Mouse (Mus musculus): ENCODE results near the gene Mcm9.
"Not testable (repeated sequence)": the region's sequence is repeated elsewhere in the genome, so short reads cannot be mapped to it uniquely, and the experiment has no call there.

The Mcm9 gene

GRCm38 (mm10) chr10:53499518-53499917, 130.7 kb downstream of the Mcm9 start:
- no peak for DNase-seq (ENCODE audit: low spot score in 2 of 2)

- DNase-seq (ENCODE audit: low spot score in 2 of 2) = not testable (repeated sequence)
Measured at GRCm38 (mm10) chr10:53495349-53495748, 134.9 kb downstream of the Mcm9 start.

GRCm38 (mm10) chr10:53493954-53494353, 136.3 kb downstream of the Mcm9 start:
- no peak for DNase-seq (ENCODE audit: low spot score in 2 of 2)

All from right cerebral cortex, postnatal 36 days (tissue).